Mouse (Mus musculus) cerebellum, postnatal 14 days (tissue): Measurements from ENCODE around the gene Satb2.
"Not testable (repeated sequence)": the region's sequence is repeated elsewhere in the genome, so short reads cannot be mapped to it uniquely, and the experiment has no call there.

Source experiments
- DNase-seq, 2 experiments: peaks; one replicate each; pipeline ENCODE4 v3.0.0; 2021; ENCODE audit warnings: mixed read lengths in 2 of 2

Gene Satb2

DNA sequence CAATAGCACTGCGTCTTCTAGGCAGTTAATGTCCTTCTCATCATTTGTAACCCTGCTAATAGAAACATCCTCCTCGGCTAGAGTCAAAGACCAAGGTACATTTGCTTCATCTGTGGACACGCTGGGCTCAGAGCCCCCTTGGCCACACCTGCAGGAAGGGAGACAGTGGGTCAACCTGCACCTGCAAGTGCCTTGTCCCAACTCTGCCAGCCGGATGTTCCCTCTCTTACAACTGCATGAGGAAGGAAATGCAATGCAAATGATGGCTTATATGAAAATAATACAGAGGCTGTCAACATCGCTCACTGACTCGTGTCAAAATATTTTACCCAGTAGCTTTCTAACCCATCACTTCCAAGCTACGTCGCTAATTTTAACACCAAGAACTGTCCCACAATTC lies 145.7 kb downstream of the Satb2 start:
- DNase-seq, result no peak

DNA sequence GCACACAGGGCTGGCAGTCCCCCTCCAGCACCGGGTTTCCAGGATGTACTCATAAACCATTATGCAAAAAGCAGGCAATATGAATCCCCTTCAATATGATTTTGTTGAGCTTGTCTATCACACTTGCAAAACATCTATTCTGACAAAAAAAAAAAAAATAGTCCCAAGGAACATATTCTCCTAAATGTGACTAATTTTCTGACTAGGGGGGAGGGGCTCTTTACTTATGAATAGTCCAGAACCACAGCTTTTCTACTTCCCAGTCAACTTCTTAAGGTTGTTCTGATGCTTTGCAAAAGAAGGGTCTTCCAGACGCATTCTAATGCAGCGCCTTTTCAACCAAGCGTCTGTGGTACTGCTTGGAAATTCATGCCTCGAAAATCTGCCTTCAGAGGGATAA lies 155.7 kb downstream of the Satb2 start:
- no peak for DNase-seq

DNA sequence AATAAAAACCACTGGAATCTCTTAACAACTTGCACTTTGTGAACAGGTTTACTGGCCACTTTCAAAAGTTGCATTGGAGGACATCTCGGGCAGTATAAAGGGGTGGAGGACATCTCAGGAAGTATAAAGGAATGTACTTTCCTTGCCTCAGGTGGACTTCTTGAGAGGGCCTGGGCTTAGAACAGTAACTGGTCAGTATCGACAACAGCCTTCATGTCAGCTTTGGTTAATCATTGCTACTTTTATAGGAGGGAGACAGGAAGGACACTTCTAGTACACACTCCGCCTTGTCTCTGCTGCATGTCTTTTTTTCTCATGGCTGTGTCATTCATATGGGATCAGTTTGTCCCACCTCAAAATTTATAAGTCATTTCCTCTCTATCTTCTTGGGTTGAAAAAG lies 156.4 kb downstream of the Satb2 start:
- DNase-seq, result no peak

DNA sequence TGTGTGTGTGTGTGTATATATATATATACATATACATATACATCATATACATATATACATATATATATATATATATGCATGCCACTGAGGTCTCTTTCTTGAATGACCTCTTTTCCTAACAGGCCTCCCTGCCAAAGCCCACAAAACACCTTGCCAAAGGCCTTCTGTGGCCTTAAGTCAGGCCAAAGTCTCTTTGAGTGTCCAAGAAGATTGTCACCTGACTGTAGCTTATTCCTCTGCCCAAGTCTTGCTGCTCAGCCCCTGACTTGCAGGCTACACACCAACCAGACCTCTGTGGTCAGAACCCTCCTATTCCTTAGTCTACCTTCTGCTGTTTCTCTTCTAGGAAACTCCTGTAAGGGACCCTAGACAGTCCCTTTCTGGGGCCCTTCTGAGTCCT lies 164.9 kb downstream of the Satb2 start:
- DNase-seq, result no peak

DNA sequence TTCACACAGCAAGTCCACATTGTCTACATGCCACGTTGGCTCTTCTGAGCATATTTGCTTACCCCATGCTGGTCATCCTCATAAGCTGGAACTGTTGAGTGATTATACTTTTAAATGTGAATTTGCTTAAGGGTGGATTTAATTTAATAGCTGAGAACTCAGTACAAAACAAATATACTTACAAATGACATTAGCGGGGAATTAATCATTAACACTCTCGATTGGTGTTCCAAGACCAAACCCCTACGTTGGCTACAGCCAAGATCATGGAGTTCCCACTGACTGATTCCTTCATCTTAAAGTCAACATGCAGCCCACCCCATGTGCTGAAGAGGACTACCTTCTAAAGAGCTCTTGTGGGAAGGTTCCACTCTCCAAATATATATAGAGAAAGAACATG lies 165.5 kb downstream of the Satb2 start:
- DNase-seq, result no peak

DNA sequence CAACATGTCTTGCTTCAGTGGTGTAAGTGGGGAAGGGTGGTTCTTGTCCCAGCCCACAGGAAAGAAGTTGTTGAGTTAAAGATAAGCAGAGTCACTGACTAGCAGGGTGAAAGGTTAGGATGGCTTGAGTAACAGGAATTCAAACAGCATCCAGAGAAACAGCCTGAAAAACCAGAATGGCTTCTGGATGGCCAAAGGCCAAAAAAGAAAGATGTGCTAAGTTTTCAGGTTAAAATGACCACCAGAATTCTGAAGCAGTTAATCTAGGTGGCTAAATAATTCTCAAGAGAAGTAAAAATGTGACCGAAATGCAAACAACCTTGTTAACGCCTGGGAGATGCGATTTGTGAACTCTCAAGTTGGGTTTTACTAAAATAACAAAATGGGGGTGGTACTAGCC lies 167.0 kb downstream of the Satb2 start:
- DNase-seq, result no peak

DNA sequence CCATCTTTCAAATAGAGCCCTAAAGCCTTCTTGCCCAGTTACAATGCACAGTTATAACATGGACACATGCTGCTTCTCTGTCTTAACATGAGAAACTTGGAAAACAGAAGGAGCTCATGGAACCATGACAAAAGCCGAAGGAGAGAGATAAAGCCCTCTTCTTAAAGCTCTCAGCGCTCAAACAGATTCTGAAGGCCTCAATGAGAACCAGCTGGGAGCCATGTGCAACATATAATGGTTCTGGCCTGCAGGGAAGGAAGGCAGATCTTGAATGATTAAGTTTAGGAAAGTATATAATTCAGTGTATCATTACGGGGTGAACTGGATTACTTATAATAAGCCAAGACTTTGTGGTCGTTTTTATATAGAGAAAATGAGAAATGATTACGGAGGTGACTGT lies 172.4 kb downstream of the Satb2 start:
- no peak for DNase-seq

DNA sequence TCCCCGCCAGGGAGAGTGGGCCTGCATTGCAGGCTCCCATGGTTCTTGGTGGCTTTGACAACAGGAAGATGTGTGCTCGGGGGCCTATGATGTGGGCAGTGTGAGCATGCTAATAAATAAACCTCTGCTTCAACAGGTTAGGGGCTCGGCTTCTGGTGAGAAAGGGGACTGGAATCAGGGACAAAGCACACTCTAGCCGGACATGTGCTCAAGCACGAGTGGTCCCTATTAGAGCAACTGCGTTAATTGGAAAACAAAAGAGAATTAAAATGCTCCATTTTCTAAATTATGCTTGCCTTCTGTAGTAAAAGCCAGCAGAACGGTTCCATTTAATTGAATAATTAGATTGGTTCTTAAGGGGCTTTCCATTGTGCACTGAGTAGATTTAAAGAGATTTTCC lies 177.8 kb downstream of the Satb2 start:
- DNase-seq, result no peak

DNA sequence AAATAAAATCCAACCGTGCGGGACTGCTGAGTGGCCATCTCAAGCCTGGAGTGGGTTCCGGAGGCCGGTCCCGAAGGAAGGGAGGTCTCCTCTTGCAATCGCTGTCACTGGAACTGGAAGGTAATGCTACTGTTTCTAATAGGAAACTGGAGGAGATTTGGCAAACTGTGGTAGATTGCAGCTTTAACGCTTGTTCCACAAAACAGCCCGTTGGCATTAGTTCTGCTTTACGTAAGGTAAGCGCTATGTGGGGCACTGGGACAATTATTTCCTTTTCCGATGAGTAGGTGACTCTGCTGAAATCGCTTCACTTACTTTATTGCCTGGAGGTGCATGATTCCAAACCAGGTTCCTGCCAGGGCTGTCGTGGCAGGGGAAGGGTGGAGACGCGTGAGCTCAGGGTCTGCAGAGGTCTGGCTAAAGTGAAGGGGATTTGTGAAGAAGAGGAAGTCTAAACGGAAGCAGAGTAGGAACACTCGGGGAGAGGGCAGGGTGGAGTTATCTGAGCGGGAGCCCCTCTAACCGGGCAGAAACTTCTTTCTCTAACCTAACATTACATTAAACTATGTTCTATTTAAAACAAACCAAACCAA lies 183.3 kb downstream of the Satb2 start:
- DNase-seq, result no peak

DNA sequence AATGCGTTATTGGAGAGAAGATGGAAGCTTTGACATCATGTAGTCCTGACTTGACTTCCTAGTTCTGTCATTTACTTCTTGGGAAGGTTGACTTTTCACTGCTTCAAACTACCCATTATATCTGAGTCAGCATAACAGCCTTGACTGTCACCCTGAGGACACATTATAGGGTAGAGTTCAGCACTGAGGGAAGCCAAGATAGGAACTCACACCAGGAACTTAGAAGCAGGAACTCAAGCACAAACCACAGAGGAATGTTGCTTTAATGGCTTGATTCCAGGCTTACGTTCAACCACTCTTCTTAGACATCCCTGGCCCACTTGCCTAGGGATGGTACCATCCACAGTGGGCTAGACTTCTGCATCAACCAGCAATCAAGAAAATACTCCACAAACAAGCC lies 188.8 kb downstream of the Satb2 start:
- DNase-seq, result no peak

DNA sequence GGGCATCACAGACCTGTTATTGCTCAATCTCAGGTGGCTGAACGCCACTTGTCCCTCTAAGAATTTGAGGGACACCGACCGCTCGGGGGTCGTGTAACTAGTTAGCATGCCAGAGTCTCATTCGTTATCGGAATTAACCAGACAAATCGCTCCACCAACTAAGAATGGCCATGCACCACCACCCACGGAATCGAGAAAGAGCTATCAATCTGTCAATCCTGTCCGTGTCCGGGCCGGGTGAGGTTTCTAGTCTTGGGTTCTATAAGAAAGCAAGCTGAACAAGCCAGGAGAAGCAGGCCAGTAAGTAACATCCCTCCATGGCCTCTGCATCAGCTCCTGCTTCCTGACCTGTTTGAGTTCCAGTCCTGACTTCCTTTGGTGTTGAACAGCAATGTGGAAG lies 196.3 kb downstream of the Satb2 start:
- not testable (repeated sequence) for DNase-seq

DNA sequence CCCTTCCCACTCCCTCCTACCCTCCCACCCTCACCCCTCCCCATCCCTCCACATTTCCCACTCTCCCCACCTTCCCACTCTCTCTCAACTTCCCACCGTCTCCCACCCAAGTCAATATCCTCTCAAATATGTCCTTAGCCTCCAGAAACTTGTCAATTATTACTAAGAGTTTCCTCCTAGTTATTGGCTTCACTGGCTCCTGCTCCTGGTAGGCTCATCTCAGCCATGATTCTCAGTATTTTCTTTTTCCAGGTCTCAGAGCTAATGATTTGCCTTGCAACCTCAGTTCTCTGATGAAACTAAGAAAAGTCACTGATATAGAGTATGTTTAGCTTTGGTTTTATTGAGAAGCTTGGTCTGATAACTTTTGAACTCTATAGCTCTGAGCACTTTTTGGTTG lies 214.2 kb downstream of the Satb2 start:
- no peak for DNase-seq

DNA sequence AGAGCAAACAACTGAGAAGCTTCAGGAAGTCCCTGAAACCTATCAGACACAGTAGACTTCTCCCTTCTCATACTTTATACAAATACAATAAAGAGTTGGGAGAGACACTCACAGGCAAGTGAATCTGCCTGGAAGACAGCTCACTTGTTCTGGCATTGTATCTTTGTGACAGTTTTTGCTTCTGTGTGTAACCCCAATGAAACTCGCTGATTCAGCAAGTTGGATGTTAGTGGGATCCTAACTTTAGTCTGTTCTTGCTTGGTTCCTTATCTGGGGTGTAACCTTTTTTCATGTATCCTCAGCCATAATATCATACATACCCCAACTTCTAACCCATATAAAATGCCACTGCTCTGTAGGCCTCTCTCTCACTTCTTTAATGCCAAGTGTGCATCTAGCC lies 216.9 kb downstream of the Satb2 start:
- no peak for DNase-seq

DNA sequence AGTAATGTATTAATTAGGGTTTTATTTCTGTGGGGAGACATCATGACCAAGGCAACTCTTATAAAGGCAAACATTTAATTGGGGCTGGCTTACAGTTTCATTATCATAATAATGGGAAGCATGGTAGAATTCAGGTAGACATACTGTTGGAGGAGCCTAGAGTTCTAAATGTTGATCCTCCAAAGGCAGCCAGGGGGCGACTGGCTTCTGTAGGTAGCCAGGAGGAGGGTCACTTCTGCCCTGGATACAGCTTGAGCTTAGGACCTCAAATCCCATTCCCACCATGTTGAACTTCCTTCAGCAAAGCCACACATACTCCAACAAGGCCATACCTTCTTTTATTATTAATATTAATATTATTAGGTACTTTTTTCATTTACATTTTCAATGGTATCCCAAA lies 225.2 kb downstream of the Satb2 start:
- no peak for DNase-seq

DNA sequence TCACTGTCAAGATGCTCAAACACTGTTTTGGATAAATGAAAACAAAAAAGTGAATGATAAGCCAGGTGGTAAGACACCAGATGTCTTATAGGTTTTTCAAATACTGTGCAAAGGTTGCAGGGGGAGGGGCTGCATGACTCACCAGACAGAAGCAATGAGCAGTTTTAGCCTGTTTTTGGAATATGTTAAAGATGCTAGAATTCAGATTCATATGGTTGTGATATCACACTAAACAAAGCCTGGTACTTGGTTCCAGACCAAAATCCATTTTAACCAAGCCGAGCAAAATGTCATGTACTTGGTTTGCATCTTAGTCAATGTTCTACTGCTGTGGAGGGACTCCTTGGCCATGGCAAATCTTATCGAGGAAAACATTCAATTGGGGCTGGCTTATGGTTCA lies 227.8 kb downstream of the Satb2 start:
- no peak for DNase-seq

DNA sequence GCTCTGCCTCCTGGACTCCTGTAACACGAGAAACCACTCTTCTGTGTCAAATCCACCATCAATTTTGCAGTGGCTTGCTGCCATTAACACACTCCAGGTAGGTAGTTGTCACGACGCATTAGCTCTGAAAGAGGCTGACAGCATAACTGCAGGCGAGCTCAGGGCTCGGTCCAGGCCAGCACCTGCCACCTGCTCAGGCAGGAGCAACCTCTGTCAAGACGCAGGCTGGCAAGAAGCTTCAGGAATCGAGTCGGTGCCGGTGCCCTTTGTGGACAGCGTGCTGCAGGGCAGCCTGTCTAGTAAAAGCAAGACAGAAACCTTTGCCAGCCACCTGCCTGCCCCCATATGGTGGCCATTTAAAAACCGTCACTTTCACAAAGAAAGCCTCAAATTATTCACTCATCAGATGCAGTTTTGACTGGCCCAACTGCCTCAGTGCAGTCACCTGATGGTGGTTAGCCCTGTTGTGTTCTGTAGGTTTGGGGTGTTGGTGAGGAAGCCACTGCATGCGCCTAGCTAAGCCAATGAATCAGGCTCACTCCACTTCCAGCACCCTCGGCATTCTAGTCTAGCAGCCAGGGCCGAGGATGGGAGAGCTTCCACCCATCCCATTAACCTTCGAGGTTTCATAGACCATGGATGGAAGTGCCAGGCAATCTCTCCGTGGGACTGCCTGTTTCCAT lies 228.7 kb downstream of the Satb2 start:
- DNase-seq, result peak; percentile 84 to 87

DNA sequence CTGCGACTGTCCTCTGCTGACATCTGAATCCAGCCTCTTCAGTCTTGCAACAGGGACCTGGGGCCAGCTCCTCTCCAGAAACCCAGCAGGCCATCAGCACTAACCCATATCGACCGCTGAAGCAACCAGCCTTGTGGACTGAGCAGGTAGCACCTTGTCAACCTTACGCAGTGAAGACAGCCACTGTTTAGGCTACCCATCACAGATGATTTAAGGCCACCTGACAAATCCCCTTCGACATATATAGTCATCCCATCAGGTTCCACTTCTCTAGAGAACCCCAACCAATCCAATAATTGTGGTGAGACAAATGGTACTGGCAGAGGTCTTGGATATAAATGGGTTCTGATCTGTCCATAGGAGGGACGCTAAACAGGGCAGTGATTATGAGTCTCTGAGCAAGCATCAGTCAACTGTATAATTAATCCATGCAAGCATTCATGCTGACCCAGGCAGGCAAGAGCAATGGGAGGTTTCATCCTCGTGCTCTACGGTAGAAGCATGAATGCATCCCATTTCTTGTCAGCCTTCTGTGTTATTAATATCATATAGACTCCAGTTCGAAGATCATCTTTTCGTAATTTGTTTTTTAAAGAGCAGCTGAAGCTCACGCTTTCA lies 229.5 kb downstream of the Satb2 start:
- peak; percentile 25 to 31 for DNase-seq
